Mouse (Mus musculus): ENCODE results near the gene Fut8.

The Fut8 gene

GRCm38 (mm10) chr12:77237950-77238530 is at the start of gene Fut8:
Fut8 (plus strand) TSS chr12:77238125.
- peak; percentile 81 for DNase-seq (ENCODE audit: low spot score)

- no peak for DNase-seq (ENCODE audit: low spot score)
Measured at GRCm38 (mm10) chr12:77189161-77189560, 48.8 kb upstream of the Fut8 start.

DNA sequence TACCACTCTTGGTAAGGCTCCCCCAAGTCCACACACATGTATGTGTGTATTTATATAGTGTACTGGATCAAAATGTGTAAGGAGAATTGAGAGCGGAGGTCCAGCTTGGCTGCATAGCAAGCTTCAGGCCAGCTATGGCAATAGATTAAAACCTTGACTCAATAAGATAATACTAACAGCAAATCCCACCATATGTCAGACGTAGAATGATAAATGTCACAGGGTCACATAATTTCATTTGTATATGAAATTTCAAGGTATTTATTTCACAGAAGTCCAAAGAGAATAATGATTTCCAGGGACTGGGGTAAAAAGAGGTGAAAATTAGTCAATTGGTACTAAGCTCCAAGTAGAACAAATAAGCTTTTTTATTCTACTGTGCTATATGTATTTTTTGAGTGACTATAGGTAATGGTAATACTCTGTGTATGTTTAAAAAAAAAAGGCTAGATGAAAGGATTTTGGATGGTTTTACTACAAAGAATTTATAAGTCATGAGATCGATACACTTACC is 47.9 kb upstream of the Fut8 start:
- DNase-seq (ENCODE audit: low spot score), result no peak

DNA sequence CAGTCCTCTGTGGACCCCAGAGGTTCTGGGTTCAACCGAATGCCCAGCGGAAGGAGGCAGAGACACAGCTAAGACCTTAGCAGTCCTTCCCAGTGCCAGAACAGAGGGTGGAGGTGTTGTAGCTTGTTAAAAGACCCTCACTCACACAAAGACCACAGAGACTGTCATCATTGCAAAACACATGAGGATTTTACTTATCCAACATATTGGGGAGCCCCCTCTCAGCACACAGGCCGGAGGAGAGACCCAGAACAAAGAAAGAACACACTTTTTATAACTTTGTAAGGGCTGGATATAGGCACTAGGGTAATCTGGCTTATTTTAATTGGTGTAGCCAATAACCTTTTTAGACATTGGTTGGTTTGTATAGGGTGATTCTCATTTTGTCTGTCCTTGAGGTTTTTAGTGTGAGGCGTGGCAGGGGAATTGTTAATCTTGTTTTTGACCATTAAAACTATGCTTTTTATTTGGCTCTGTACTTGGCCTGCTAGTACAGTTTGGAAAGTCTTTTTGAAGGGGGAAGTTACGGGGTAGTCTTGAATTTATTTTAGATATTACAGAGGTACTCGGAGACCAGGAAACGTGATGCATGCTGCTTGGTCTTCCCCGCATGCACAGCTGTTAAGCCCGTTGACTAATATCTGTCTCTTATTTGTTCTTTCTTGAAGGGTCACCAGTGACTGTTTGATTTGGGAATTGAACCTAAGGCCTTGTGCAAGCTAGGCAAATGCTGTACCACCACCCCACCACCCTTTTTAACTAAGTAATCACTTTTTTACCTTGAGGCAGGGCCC is 46.2 kb upstream of the Fut8 start:
- DNase-seq (ENCODE audit: low spot score), result no peak

- DNase-seq (ENCODE audit: low spot score), result no peak
Measured at GRCm38 (mm10) chr12:77192714-77193113, 45.2 kb upstream of the Fut8 start.

DNA sequence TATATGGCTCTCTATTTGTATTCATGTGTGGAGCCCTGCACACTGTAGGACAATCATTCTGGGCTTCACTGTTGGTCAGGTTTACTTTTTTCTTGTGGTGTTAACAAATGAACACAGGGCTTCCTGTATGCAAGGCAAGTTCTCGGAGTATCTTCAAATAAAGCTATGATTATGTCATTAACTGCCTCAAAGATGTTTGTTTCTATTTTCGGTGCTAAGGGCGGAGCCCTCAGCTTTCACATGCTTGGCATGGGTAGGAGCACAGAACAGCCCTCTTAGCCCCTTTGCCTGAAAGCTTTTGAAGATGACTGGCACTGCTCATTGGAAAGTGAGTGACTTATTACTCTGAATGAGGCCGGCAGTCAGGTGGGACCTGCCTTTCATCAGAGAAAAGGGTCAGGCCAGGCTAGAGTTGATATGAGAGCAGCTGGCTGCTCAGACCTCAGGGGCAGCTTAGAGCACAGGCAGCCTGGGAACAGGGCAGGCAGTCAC is 44.7 kb upstream of the Fut8 start:
- DNase-seq (ENCODE audit: low spot score), result no peak

DNA sequence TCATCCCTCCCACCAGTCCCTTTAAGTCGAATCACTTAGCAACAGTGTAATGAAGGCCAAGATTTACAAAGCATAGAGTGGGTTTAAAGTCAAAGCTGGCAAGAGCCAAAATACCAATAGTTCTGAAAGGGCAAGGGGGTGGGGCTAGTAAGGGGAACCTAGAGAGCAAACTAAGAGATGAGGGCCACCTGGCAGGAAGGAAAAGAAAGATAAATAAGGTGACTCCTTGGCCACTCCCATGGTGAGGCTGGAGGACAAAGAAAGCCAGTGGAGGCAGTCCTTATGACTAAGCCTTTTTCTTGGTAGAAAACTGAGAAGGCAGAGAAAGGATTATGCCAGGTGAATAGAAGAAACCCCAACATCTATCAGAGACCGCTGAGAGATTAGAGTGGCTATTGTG is 42.9 kb upstream of the Fut8 start:
- DNase-seq (ENCODE audit: low spot score), result no peak

- DNase-seq (ENCODE audit: low spot score), result no peak
Measured at GRCm38 (mm10) chr12:77196529-77197095, 41.3 kb upstream of the Fut8 start.

DNA sequence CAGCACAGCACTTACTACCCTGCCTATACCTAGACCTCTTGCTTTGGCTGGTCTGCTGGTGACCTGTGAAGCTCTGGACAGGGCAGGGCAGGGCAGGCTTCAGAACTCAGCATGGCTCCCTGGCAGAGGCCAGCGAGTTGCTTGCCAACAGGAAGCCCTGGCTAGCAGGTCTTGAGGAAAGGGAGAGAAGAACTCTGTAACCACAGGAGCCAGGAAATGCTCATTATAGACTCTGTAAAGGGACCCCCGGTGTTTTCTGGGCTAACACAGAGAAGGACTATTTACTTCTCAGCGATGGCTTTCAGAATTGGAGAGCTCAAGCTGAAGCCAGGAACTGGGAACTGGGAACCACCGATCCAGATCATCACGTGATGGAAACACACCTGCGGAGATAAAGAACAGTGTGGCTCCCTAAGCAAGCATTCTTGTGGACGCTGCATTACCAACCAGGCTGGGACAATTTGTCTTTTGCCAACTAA is 40.8 kb upstream of the Fut8 start:
- DNase-seq (ENCODE audit: low spot score), result no peak

GRCm38 (mm10) chr12:77198253-77198652 is 39.7 kb upstream of the Fut8 start:
- no peak for DNase-seq (ENCODE audit: low spot score)

GRCm38 (mm10) chr12:77201461-77202143 is 36.3 kb upstream of the Fut8 start:
- DNase-seq (ENCODE audit: low spot score), result no peak

DNA sequence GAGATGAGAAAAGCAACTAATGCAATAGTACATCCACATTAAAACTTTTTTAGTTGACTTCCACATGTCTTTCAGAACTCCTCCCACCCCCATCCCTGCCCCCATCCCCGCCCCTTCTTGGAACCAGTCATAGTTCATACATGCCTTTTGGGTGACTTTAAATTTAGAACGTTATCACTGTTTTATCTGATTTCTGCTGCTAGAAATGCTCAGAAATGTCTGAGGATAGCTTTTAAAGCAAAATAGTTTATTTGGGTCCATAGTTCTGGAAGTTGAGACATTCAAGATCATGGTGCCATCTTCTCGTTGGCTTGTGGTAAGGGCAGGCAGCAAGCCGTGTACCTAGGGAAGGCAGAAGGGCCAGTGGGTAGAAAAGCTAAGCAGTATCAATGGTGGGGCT is 34.8 kb upstream of the Fut8 start:
- no peak for DNase-seq (ENCODE audit: low spot score)

GRCm38 (mm10) chr12:77206852-77207251 is 31.1 kb upstream of the Fut8 start:
- DNase-seq (ENCODE audit: low spot score), result no peak

DNA sequence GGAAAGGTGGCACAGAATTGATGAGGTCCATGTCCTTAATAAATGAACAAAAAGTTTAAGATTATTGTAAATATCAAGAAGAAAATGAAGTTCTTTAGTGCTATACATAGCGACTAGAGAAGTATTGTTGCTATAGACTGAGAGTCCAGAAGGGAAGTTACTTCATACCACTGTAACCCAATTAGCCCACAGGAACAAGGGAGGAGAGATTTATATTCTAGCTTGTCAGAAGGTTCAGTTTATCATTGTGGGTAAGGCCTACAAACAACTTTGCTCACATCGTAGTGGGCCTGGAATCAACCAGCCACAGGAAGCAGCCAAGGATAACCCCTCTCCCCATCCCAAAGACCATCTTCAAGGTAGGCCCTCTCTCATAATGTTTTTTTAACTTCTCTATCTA is 29.9 kb upstream of the Fut8 start:
- no peak for DNase-seq (ENCODE audit: low spot score)

DNA sequence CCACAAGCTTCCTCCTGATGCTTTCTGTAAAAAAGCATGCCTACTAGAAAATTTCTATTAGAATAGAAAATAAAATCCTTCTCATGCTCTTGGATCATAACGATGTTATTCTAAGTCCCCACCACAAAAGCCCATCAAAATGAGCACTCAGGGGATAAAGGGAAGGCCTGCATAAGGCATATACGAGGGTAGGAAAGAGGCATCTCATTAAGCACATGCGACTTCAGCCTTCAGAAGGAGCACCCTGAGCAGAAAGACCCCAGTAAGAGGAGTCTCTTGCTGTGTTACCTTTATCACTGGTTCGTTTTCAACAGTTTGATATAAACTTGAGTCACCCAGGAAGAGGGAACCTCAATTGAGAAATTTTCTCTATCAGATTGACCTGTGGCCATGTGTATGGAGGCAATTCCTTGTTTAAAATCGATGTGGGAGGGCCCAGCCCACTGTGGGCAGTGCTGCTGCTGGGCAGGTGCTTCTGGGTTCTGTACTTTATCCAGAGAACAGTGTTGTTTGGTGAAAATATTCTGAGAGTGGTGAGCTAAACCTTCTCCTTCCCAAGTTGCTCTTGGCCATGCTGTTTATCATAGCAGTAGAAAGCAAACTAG is 29.2 kb upstream of the Fut8 start:
- no peak for DNase-seq (ENCODE audit: low spot score)

GRCm38 (mm10) chr12:77211695-77212208 is 26.2 kb upstream of the Fut8 start:
- no peak for DNase-seq (ENCODE audit: low spot score)

DNA sequence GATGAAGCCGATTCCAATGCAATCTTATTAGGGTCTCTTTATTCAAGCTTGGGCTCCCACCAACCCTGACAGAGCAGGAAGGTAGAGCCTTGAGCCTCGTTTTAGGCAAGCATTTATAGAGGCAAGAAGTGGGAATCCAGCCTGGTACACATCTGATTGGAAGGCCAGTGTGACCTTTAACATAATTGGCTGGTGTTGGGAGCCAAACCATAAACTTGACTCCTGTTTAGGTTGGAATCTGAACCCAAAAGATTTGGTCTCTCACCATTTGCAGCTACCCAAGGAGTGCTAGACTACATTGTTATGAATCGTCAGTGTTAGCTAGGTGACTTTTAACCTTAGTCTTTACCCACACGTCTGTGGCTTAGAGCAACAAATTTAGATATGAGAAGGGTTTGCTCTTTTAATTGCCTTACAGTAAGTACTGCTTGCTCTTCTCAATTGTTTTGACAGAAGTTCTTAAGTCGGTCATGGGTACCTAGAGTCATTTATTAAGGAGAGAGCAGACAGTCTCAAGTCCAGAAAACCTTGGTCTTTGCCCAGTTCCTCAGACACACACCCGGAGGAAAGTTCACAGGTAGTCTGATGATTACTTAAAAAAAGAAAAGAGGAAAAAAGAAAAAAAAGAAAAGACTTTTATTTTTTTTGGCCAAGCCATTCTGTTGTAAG is 23.9 kb upstream of the Fut8 start:
- DNase-seq (ENCODE audit: low spot score), result no peak

GRCm38 (mm10) chr12:77214565-77214909 is 23.4 kb upstream of the Fut8 start:
- no peak for DNase-seq (ENCODE audit: low spot score)

- no peak for DNase-seq (ENCODE audit: low spot score)
Measured at GRCm38 (mm10) chr12:77216511-77217192, 21.3 kb upstream of the Fut8 start.

DNA sequence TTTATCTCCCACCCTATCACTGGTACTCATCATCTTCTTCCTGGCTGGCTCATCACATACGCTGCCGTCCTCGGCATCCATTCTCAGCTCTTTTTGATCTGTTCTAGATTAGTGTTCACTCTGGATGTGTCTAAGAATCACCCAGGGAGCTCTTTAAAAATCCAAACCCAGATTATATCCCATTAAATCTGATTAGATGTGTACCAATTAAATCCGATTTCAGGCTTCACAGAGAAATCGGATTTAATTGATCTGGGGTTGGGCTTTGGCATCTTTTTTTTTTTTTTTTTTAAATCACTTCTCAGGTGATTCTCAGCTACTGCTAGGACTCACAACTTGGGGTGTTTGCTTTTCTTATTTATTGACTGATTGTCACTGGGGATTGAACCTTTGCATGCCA is 17.3 kb upstream of the Fut8 start:
- no peak for DNase-seq (ENCODE audit: low spot score)

All from ovary, postnatal 14 days (tissue).